Mouse (Mus musculus) forebrain, embryonic 14.5 days (tissue): ENCODE data around the gene H2-DMb1. TPM values are rescaled to one million over a fixed set of nuclear protein-coding genes. Genes with fewer than 3 reads are reported as not detected.

Experiments
- ATAC-seq: fragments of 200-750 bp; cut with Nextera tagmentation; 2 replicates; pipeline ENCODE4 v1.8.0; 2017; ENCODE audit warnings: mild to moderate bottlenecking, moderate library complexity
- DNase-seq: peaks from one replicate; pipeline ENCODE4 v3.0.0-alpha.2; 2015; ENCODE audit warnings: low spot score
- H3K27ac ChIP-seq: fragments of 300-500 bp; sonication (generic); 2 replicates; pipeline ENCODE4 v1.5.1; 2014; ENCODE audit warnings: low read depth, mild to moderate bottlenecking, control low read depth, low read length, moderate library complexity
- H3K27me3 ChIP-seq: fragments of 300-500 bp; sonication (generic); replicated peaks from 2 replicates; pipeline ENCODE4 v1.6.1; 2014; ENCODE audit warnings: low read length, control low read depth, mixed read lengths; ENCODE audit not compliant: control insufficient read depth, insufficient read depth
- H3K36me3 ChIP-seq: fragments of 300-500 bp; sonication (generic); 2 replicates; pipeline ENCODE4 v1.6.1; 2014; ENCODE audit warnings: low read length, control low read depth; ENCODE audit not compliant: control insufficient read depth, insufficient read depth
- H3K4me1 ChIP-seq: fragments of 300-500 bp; sonication (generic); 2 replicates; pipeline ENCODE4 v1.6.1; 2014; ENCODE audit warnings: antibody characterized with exemption, low read length, control low read depth; ENCODE audit not compliant: control insufficient read depth, insufficient read depth
- H3K4me2 ChIP-seq: fragments of 300-500 bp; sonication (generic); 2 replicates; pipeline ENCODE4 v1.6.1; 2014; ENCODE audit warnings: mild to moderate bottlenecking, control low read depth, low read length
- H3K4me3 ChIP-seq: fragments of 300-500 bp; sonication (generic); 2 replicates; pipeline ENCODE4 v1.5.1; 2014; ENCODE audit warnings: low read depth, low read length, control low read depth
- H3K9ac ChIP-seq: fragments of 300-500 bp; sonication (generic); 2 replicates; pipeline ENCODE4 v1.6.1; 2014; ENCODE audit warnings: mild to moderate bottlenecking, low read length, control low read depth, moderate library complexity
- H3K9me3 ChIP-seq: fragments of 300-500 bp; sonication (generic); replicated peaks from 2 replicates; pipeline ENCODE4 v1.6.1; 2016; ENCODE audit warnings: low read length, control low read depth, mixed read lengths; ENCODE audit not compliant: control insufficient read depth
- WGBS: fragments of 180-500 bp; shearing (Covaris S2); extraction: QIAGEN DNeasy Blood & Tissue Kit; methylation state at CpG from one replicate; pipeline ENCODE4 v1.1.7; 2014; 5-methylcytosine and 5-hydroxymethylcytosine counted together
- polyA plus RNA-seq: library from polyadenylated mRNA; unstranded; fragments of >200 nt; fragmentation: Nextera tagmentation; extraction: Ambion mirVana; gene quantifications from 2 replicates; pipeline ENCODE4 v1.2.1, GENCODE M21; 2014

Gene H2-DMb1
- polyA plus RNA-seq, 1 experiment from 2014 or later = 1.2 TPM

- no peak overlapping the region for H3K4me2 ChIP-seq
- no peak for DNase-seq
- no peak overlapping the region for H3K9ac ChIP-seq
- no peaks in the 10 kb centered on the region for H3K36me3 ChIP-seq
- 70% methylated on average over 6 of the region's 6 CpGs for WGBS
- H3K27ac ChIP-seq = no peak overlapping the region
- no peak overlapping the region for H3K4me3 ChIP-seq
- ATAC-seq = no peak
- no peaks in the 10 kb centered on the region for H3K4me1 ChIP-seq
- H3K27me3 ChIP-seq = 0 out of 2 replicates have a peak, but pooled peaks cover 2% of the 10 kb centered on the region
- 0 out of 2 replicates have a peak, but pooled peaks cover 2% of the 10 kb centered on the region for H3K9me3 ChIP-seq
These were observed 26.1 kb downstream of the H2-DMb1 start for GRCm38 (mm10) chr17:34179019-34179418.

- DNase-seq = no peak
- 0 out of 2 replicates have a peak, but pooled peaks cover 2% of the 10 kb centered on the region for H3K9me3 ChIP-seq
- H3K27ac ChIP-seq = no peak overlapping the region
- H3K4me2 ChIP-seq = no peak overlapping the region
- WGBS = 76% methylated on average over 13 of the region's 13 CpGs
- H3K4me3 ChIP-seq = no peak overlapping the region
- no peak for ATAC-seq
- H3K36me3 ChIP-seq = no peaks in the 10 kb centered on the region
- no peaks in the 10 kb centered on the region for H3K4me1 ChIP-seq
- 0 out of 2 replicates have a peak, but pooled peaks cover 3% of the 10 kb centered on the region for H3K27me3 ChIP-seq
- H3K9ac ChIP-seq = no peak overlapping the region
These were observed 27.3 kb downstream of the H2-DMb1 start for GRCm38 (mm10) chr17:34179913-34180859.

GRCm38 (mm10) chr17:34183564-34184219 is 30.8 kb downstream of the H2-DMb1 start:
- Histone ChIP-seq H3K4me2 (no peak overlapping the region), H3K36me3 (no peaks in the 10 kb centered on the region), H3K27me3 (peaks cover 26% of the 10 kb centered on the region), H3K4me1 (peaks cover 9% of the 10 kb centered on the region), H3K27ac (no peak overlapping the region), H3K9ac (no peak overlapping the region), H3K9me3 (no peaks in the 10 kb centered on the region), H3K4me3 (no peak overlapping the region)
- DNase-seq = no peak
- ATAC-seq = no peak
- WGBS = 77% methylated on average over 15 of the region's 15 CpGs

- 89% methylated on average over 9 of the region's 9 CpGs for WGBS
- Histone ChIP-seq H3K4me3 (no peak overlapping the region), H3K9ac (no peak overlapping the region), H3K9me3 (no peaks in the 10 kb centered on the region), H3K4me1 (peaks cover 9% of the 10 kb centered on the region), H3K36me3 (no peaks in the 10 kb centered on the region), H3K27me3 (peaks cover 32% of the 10 kb centered on the region), H3K4me2 (no peak overlapping the region), H3K27ac (no peak overlapping the region)
- DNase-seq = no peak
- no peak for ATAC-seq
These were observed 32.7 kb downstream of the H2-DMb1 start for GRCm38 (mm10) chr17:34185526-34185925.

GRCm38 (mm10) chr17:34186885-34187260 is 34.0 kb downstream of the H2-DMb1 start:
- Histone ChIP-seq H3K36me3 (no peaks in the 10 kb centered on the region), H3K4me3 (peak overlapping the region; percentile 39), H3K27ac (no peak overlapping the region), H3K9me3 (no peaks in the 10 kb centered on the region), H3K9ac (peak overlapping the region; percentile 61; the same call in 1 of the 2 replicates), H3K4me2 (peak overlapping the region; percentile 78), H3K27me3 (peaks cover 34% of the 10 kb centered on the region), H3K4me1 (peaks cover 9% of the 10 kb centered on the region)
- DNase-seq = no peak
- no peak for ATAC-seq
- 2% methylated on average over 14 of the region's 14 CpGs for WGBS

GRCm38 (mm10) chr17:34187261-34187916 is 34.5 kb downstream of the H2-DMb1 start, which contains the start of the genes Tap1 and Psmb9:
TSS of gene Tap1 (plus strand) at chr17:34187553.
TSS of gene Psmb9 (minus strand) at chr17:34187764.
- H3K36me3 ChIP-seq = no peaks in the 10 kb centered on the region
- H3K4me1 ChIP-seq = peaks cover 9% of the 10 kb centered on the region
- H3K9me3 ChIP-seq = no peaks in the 10 kb centered on the region
- DNase-seq (peak; percentile 96), ATAC-seq (peak; percentile 98)
- H3K27ac ChIP-seq = no peak within 1 kb of the TSS
- H3K27me3 ChIP-seq = peaks cover 36% of the 10 kb centered on the region
- peak within 1 kb of the TSS; percentile 78 for H3K4me2 ChIP-seq
- peak within 1 kb of the TSS; percentile 61 for H3K9ac ChIP-seq
- H3K4me3 ChIP-seq = peak within 1 kb of the TSS; percentile 39
- WGBS = under 1% methylated on average over 46 of the region's 46 CpGs

GRCm38 (mm10) chr17:34188010-34188409 is 35.1 kb downstream of the H2-DMb1 start:
- H3K4me2 ChIP-seq = peak overlapping the region; percentile 78
- peaks cover 42% of the 10 kb centered on the region for H3K27me3 ChIP-seq
- no peaks in the 10 kb centered on the region for H3K9me3 ChIP-seq
- peak overlapping the region; percentile 61 for H3K9ac ChIP-seq
- H3K36me3 ChIP-seq = no peaks in the 10 kb centered on the region
- no peak overlapping the region for H3K27ac ChIP-seq
- DNase-seq (no peak), ATAC-seq (peak; percentile 8; the same call in 1 of the 2 replicates)
- peaks cover 9% of the 10 kb centered on the region for H3K4me1 ChIP-seq
- peak overlapping the region; percentile 39 for H3K4me3 ChIP-seq
- 3% methylated on average over 20 of the region's 20 CpGs for WGBS

- no peak overlapping the region for H3K4me3 ChIP-seq
- no peaks in the 10 kb centered on the region for H3K9me3 ChIP-seq
- H3K36me3 ChIP-seq = no peaks in the 10 kb centered on the region
- DNase-seq = no peak
- H3K9ac ChIP-seq = no peak overlapping the region
- no peak for ATAC-seq
- H3K4me2 ChIP-seq = no peak overlapping the region
- peaks cover 45% of the 10 kb centered on the region for H3K27me3 ChIP-seq
- peaks cover 9% of the 10 kb centered on the region for H3K4me1 ChIP-seq
- no peak overlapping the region for H3K27ac ChIP-seq
- WGBS = 75% methylated on average over 6 of the region's 6 CpGs
These were observed 36.1 kb downstream of the H2-DMb1 start for GRCm38 (mm10) chr17:34188986-34189385.
